Mouse (Mus musculus) E14TG2a.4 (cell line): ENCODE results near the gene Efcab8.

Source experiments
- CTCF ChIP-seq: conservative IDR thresholded peaks from 2 replicates; pipeline ENCODE4 v1.5.1; 2014; ENCODE audit warnings: low read length
- NANOG ChIP-seq: IDR thresholded peaks from 2 replicates; pipeline ENCODE4 v1.6.1; 2014; ENCODE audit warnings: borderline replicate concordance, low read length, mixed read lengths

- no peak for TF ChIP-seq CTCF
- no peak for TF ChIP-seq NANOG
These were observed 45.7 kb upstream of the Efcab8 start for GRCm38 (mm10) chr2:153734033-153734432.
